8 mouse cellular contexts compared by ENCODE assay signal in genomic region chr8:121300501-121301411, GRCm38 (mm10).
DNase-seq lines count a peak whose midpoint lies in the region; ATAC-seq and TF ChIP-seq lines count a peak whose summit lies in the region.

No protein-coding gene starts in this region.

- H3K36me3 ChIP-seq in lung, embryonic 14.5 days (ENCODE audit: insufficient read depth), result no peaks in the 10 kb centered on the region
- no peaks in the 10 kb centered on the region for H3K36me3 ChIP-seq in heart, embryonic 14.5 days (ENCODE audit: control insufficient read depth, insufficient read depth, low read length)
- no peaks in the 10 kb centered on the region for H3K36me3 ChIP-seq in neural tube, embryonic 14.5 days (ENCODE audit: control insufficient read depth, insufficient read depth, low read length)

- peaks cover 35% of the 10 kb centered on the region for H3K4me1 ChIP-seq in lung, embryonic 14.5 days (ENCODE audit: insufficient read depth)
- H3K4me1 ChIP-seq in heart, embryonic 14.5 days (ENCODE audit: control insufficient read depth in 2 of 2, insufficient read depth in 2 of 2, low read length in 2 of 2), result peaks cover 12 to 16% of the 10 kb centered on the region in 2 experiments
- H3K4me1 ChIP-seq in neural tube, embryonic 14.5 days (ENCODE audit: control insufficient read depth, insufficient read depth, low read length), result peaks cover 27% of the 10 kb centered on the region

- H3K4me3 ChIP-seq in lung, embryonic 14.5 days (ENCODE audit: low read depth, low read length), result no peak overlapping the region
- peak overlapping the region in 1 of 2 experiments; percentile 10; a peak in 1 of 4 replicates for H3K4me3 ChIP-seq in heart, embryonic 14.5 days (ENCODE audit: control insufficient read depth in 1 of 2, insufficient read depth in 1 of 2, low read depth in 1 of 2, low read length in 2 of 2)
- no peak overlapping the region for H3K4me3 ChIP-seq in neural tube, embryonic 14.5 days (ENCODE audit: low read depth, low read length)
- no peak overlapping the region for H3K4me3 ChIP-seq in layer of hippocampus, adult 2 months

- peak; percentile 91 for ATAC-seq in lung, embryonic 14.5 days (ENCODE audit: insufficient read depth)
- ATAC-seq in heart, embryonic 14.5 days (ENCODE audit: insufficient number of reproducible peaks, insufficient read depth, low FRiP score, low read depth), result peak; percentile 38; the same call in 1 of the 2 replicates
- ATAC-seq in neural tube, embryonic 14.5 days (ENCODE audit: low read depth), result peak; percentile 58; the same call in 1 of the 2 replicates
- no peak for ATAC-seq in megakaryocyte-erythroid progenitor cell, adult 5-6 weeks (replicated peaks; ENCODE audit: low FRiP score, low TSS enrichment, poor library complexity, severe bottlenecking)

- TF ChIP-seq CTCF in lung, embryonic 14.5 days (IDR thresholded peaks at IDR 0.05; ENCODE audit: low read depth), result 0 out of 2 replicates have a peak, but pooled peaks have one; percentile 2
- TF ChIP-seq CTCF in layer of hippocampus, adult 2 months (conservative IDR thresholded peaks at IDR 0.05), result no peak

- WGBS in lung, embryonic 14.5 days, result 13% methylated on average over 28 of the region's 28 CpGs
- WGBS in heart, embryonic 14.5 days, result 37% methylated on average over 28 of the region's 28 CpGs
- WGBS in neural tube, embryonic 14.5 days, result 12% methylated on average over 28 of the region's 28 CpGs

- DNase-seq in lung, embryonic 14.5 days, result peak; percentile 85
- no peak for DNase-seq in lung, adult 18-20 months
- peak; percentile 26 to 53 for DNase-seq in kidney, postnatal 25 days
- no peak for DNase-seq in left cerebral cortex, adult 11 months (ENCODE audit: low spot score)
- DNase-seq in layer of hippocampus, adult 2 months (ENCODE audit: low spot score in 2 of 2), result no peak

- no peaks in the 10 kb centered on the region for H3K27me3 ChIP-seq in lung, embryonic 14.5 days (ENCODE audit: insufficient read depth, low read length)
- 0 out of 2 replicates have a peak, but pooled peaks cover 4% of the 10 kb centered on the region for H3K27me3 ChIP-seq in heart, embryonic 14.5 days (ENCODE audit: control insufficient read depth, insufficient read depth, low read length)
- no peaks in the 10 kb centered on the region for H3K27me3 ChIP-seq in neural tube, embryonic 14.5 days (ENCODE audit: control insufficient read depth, insufficient read depth, low read length)

- 0 out of 2 replicates have a peak overlapping the region, but pooled peaks have one; percentile 7 for H3K9ac ChIP-seq in lung, embryonic 14.5 days
- H3K9ac ChIP-seq in heart, embryonic 14.5 days (ENCODE audit: low read length), result peak overlapping the region; percentile 16; the same call in 1 of the 2 replicates
- 0 out of 2 replicates have a peak overlapping the region, but pooled peaks have one; percentile 16 for H3K9ac ChIP-seq in neural tube, embryonic 14.5 days (replicated peaks; ENCODE audit: low read depth, low read length)

- H3K27ac ChIP-seq in lung, embryonic 14.5 days (ENCODE audit: low read depth), result peak overlapping the region; percentile 82
- peak overlapping the region; percentile 26 to 31 for H3K27ac ChIP-seq in heart, embryonic 14.5 days (replicated peaks in 1 of 2; ENCODE audit: control insufficient read depth in 1 of 2, insufficient read depth in 1 of 2, low read depth in 2 of 2, low read length in 2 of 2)
- no peak overlapping the region for H3K27ac ChIP-seq in neural tube, embryonic 14.5 days (ENCODE audit: low read depth, low read length)
- H3K27ac ChIP-seq in layer of hippocampus, adult 2 months, result no peak overlapping the region

- H3K9me3 ChIP-seq in lung, embryonic 14.5 days (ENCODE audit: low read depth, low read length), result no peaks in the 10 kb centered on the region
- H3K9me3 ChIP-seq in heart, embryonic 14.5 days (ENCODE audit: control insufficient read depth, low read length), result no peaks in the 10 kb centered on the region
- no peaks in the 10 kb centered on the region for H3K9me3 ChIP-seq in neural tube, embryonic 14.5 days (ENCODE audit: control insufficient read depth, low read length)

- peak overlapping the region; percentile 46 for H3K4me2 ChIP-seq in lung, embryonic 14.5 days
- H3K4me2 ChIP-seq in heart, embryonic 14.5 days (ENCODE audit: low read length), result peak overlapping the region; percentile 49
- H3K4me2 ChIP-seq in neural tube, embryonic 14.5 days (ENCODE audit: low read depth, low read length), result peak overlapping the region; percentile 40

Comparison
In these comparisons a context has a peak if more than half of its experiments do, and no peak if none do; other contexts are left out.
1. DNase-seq: peak in lung, embryonic 14.5 days (single experiment) and kidney, postnatal 25 days (2 of 2); none in lung, adult 18-20 months (0 of 2), left cerebral cortex, adult 11 months (single experiment) and layer of hippocampus, adult 2 months (0 of 2).
2. H3K27ac ChIP-seq: peak in lung, embryonic 14.5 days (single experiment) and heart, embryonic 14.5 days (2 of 2); none in neural tube, embryonic 14.5 days (single experiment) and layer of hippocampus, adult 2 months (single experiment).
3. Peak in every context shown above with its lines, with median percentiles within 50 percentile points of each other: H3K4me2 ChIP-seq and H3K9ac ChIP-seq.